Mouse (Mus musculus) left cerebral cortex, adult 9 months (tissue): ENCODE results near the gene Rack1.
A peak's percentile ranks its signal among the peaks of the same experiment; 100 is the strongest.

Experiments
- DNase-seq, 2 experiments: peaks; one replicate each; pipeline ENCODE4 v3.0.0; 2022; ENCODE audit warnings: low spot score in 2 of 2

The Rack1 gene

DNA sequence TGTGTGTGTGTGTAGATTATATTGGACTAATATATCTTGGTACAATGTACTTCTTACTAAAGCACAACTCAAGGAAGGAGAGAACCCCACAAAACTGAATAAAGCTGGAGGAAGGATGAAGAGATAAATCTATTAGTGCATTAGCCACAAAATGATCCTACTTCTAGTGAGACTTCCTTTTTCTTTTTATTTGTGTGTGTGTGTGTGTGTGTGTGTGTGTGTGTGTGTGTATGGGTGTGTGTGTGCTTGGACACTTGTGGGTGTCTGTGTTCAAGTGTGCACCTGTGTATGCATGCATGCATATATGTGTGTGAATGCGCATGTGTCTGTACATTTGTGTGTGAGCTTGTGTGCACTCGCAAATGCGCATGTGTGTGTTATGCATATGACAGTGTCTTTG lies 6.9 kb upstream of the Rack1 start:
- DNase-seq = no peak

DNA sequence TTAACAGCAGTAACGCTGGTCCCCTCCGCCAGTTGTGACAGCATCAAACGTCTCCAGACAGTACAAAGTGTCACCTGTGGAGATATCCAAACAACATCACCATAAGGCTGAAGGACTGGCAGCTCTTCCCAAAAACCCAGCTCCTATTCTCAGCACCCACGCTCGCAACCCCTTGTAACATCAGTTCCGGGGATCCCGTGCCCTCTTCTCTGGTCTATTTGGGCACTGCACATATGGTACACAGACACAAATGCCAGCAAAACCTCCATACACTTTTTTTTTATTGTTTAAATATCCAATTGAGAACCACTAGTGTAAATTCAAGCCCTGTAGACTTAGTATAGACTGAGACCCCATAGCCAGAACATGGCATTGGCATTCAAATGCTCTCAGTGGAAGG lies 4.9 kb upstream of the Rack1 start:
- DNase-seq = no peak

DNA sequence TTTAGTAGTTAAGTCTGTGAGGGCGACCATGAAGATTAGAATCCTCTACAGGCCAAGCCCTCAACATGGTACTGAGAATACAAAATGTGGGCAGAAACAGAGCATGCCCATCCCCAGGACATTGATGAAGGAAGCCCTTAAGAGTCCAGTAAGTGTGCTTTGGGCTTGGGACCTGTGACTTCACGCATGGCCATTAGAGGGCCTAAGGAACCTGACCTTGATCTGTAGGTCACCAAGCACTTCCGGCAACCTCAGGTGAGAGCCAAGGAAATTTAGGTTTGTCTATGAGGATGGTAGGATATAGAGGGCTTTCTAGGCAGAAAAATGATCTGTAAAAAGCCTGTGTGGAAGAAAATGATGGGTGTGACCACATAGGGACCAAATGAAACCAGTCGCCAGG lies 3.8 kb upstream of the Rack1 start:
- no peak for DNase-seq

DNA sequence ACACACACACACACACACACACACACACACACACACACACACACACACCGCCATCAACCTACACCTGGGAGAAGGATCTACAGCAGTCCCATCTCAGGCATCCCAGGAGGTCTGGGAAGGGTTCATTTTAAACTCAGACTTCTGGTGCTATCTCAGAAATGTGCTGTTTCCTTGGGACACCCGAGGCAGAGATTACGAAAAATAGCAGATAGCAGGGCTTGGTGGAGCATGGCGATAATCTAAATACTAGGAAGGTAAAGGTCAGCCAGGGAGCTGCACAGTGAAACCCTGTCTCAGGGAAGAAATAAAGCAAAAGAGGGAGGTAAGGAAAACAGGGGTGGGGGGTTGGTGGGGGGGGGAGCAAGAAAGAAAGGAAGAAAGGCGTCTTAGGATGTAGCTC lies 2.8 kb upstream of the Rack1 start:
- DNase-seq = no peak

DNA sequence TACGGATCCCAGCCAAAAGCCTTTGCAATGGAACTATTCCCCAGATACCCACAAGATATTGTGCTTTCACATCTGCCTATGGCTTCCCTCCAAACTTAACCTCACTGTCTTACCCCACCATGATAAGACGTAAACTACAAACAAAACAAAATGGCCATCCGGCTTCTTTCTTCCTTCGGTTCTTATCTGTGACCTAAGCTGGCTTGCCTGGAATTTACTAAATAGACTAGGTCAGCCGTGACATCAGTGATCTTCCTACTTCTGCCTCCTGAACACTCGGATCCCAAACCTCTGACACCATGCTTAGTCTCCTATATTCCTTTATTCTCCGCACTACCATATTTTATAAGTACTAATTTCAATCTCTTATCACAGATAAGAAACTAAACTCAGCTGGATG lies 1.8 kb upstream of the Rack1 start:
- DNase-seq = no peak

DNA sequence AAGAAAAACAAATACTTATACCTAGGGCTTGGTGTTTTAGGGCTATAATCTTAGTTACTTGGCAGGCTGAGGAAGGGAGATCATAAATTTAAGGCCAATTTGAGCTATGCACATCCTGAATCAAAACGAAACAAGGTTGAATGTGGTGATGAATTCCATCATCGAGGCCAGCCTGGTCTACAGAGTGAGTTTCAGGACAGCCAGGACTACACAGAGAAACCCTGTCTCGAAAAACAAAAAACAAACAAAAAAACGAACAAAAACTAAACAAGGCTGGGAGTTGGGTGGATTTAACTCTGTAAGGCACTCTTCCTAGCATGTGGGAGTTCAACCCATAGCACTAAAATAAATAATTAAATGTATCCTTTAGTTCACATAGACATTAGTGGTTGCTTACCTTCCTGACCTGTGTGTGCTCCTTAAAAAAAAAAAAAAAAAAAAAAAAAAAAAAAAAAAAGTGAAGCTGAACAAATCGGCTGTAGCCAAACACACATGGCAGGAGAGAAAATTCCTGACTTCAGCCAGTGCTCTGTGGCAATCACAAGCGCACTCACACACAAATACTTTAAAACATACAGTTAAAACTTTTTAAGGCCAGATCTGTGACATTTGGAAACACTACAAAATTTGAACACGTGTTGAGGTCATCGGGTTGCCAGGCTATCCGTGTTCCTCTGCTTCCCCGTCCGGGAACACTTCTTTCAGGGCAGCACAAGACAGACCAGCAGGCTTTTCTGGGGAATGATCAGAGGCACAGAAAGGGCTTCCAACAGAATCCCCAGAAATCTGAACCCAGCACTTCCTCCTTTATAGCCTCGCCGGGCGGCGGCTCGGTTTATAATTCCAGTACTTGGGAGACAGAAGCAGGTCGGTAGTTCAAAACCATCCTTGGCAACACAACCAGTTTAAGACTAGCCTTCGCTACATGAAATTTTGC lies 880 bp upstream of the Rack1 start:
- no peak for DNase-seq

DNA sequence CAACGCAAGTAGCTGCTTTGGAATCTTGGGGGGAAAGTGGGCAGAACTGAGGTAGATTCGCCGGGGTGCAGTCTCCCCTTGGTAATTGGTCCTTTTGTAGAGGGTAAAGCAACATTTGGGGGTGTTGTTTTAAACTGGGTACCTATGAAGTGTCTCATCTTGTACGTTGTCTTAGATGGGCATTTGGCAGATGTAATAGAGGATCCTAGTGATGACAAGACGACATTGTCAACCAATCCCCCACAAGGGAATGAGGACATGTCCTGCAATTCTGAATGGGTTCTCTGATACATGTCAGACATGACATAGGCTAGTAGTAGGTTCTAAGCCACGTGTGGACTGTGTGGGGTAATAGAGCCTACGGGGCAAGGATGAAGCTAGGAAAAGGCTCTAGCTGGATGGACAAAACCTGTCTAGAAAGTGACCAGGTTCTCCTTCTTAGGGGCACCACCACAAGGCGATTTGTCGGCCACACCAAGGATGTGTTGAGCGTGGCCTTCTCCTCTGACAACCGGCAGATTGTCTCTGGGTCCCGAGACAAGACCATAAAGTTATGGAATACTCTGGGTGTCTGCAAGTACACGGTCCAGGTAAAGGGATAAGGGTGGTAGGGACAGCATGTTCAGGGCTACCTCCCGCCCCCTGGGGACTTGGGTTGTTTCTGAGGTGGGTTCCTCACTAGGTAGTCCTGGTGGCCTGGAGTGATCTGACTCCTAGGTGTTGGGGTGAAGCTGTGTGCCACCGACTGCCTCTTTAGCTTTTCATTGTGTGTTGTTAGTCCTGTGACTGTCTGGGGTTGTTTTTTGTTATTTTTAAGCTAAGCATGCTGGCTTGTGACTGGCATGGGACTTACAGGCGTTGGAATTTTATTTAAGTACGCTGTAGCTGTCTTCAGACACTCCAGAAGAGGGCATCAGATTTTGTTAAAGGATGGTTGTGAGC lies 2.0 kb downstream of the Rack1 start:
- DNase-seq = no peak

DNA sequence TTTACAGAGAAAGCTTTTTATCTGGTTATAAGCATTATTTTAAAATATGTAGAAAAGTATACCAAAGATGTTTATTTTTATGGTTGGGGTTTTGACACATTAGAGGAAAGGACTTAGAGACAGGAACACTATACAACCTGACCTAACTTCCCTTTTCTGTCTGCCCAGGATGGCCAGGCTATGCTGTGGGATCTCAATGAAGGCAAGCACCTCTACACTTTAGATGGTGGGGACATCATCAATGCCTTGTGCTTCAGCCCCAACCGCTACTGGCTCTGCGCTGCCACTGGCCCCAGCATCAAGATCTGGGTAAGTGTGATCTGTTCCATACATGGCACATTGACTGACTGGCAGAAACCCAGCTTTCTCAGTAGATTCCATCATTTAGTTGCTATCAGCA lies 3.9 kb downstream of the Rack1 start:
- DNase-seq = no peak

DNA sequence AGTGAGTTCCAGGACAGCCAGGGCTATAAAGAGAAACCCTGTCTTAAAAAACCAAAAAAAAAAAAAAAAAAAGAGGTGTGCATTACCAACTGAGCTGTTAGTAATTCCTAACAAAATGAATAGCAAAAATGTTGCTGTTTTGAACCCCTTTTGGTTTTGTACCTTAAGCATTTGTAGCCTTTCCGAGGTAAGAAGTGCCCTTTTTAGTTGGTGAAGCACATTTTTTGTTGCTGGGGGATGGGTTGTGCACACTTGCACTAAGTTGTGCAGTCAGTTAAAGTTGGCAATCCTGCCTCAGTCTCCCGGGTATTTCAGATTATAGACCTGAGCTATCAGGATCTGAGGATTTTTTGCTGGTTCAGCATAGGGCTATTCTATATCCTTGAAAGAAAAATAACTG lies 4.8 kb downstream of the Rack1 start:
- no peak for DNase-seq

DNA sequence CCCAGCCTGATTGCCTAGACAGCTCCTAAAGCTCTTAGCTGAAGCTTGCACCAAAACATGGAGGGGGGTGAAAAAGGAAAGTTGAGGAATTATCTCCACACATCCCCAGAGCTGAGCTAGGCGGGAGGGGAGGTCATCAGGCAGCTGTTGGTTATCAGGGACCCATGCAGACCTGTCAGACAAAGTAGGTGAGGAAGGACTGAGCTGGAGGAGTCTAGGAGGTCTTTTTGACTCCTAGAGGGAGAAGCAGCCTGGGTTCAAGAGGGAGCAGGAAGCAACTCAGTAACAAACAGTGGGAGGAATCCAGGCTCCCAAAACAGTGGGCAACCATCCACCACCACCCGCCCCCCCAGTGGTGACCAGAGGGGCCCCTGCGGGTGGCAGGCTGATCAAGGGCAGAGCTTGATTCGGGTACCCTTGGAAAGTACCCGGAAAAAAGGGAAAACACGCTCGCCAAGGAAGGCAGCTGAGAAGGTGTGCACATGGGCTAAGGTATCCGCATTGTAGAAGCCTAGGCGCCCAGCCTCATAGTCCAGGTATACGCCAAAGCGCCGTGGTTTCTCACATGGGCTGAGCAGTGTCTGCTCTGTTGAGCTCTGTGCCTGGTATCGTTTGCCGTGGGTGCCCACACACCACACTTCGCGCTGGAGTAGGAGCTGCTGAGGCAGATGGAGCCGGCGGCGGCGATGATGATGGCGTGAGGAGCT lies 6.9 kb downstream of the Rack1 start:
- DNase-seq = peak in 1 of 2 experiments; percentile 48

DNA sequence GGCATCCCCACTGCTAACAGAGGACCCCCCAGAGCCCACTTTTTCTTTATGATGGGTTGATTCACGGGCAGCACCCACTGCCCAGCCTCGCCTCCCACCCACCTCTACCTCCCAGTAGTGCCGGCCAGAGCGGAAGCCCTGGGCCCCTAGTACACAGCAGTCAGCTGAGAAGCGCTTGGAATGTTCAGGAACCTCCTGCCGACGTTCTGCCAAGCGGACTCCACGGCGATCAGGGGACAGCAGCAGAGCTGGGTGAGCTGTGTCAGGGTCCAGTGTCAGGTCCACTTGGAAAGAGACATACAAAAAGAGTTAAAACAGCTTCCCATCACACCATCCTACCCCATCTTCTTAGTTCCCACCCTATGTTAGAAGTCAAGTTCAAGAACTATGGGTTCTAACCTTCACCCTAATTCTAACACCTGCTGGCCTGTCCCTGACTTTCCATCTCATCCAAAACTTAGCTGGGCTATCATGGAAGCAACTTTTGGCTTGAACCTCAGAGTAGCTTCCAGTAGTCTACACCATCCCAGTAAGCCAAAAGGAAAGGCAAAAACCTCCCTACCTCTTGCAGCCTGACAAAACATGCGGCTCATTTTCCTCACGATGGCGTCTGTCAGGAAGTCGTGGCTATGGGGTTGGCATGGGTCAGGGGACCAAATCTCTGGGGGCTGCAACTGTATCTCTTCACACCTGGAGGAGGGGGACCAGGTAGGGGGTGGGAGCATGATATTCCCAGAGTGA lies 7.6 kb downstream of the Rack1 start:
- DNase-seq = no peak

DNA sequence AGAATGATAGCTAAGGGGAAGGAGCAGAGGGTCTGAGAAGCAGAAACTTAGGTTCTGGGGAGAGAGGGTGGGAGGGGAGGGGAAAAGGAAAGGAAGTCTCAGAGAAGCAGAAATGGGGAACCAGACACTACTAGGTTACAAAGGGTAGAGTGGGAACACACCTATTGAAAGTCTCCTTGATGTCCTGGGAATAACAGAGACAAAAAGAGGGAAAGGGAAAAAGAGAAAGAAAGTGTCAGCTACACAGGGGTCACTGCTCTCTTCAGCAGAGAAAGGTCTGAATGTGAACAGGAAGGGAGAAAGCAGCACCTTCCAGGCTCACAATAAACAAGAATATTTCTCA lies 8.1 kb downstream of the Rack1 start:
- DNase-seq = no peak

DNA sequence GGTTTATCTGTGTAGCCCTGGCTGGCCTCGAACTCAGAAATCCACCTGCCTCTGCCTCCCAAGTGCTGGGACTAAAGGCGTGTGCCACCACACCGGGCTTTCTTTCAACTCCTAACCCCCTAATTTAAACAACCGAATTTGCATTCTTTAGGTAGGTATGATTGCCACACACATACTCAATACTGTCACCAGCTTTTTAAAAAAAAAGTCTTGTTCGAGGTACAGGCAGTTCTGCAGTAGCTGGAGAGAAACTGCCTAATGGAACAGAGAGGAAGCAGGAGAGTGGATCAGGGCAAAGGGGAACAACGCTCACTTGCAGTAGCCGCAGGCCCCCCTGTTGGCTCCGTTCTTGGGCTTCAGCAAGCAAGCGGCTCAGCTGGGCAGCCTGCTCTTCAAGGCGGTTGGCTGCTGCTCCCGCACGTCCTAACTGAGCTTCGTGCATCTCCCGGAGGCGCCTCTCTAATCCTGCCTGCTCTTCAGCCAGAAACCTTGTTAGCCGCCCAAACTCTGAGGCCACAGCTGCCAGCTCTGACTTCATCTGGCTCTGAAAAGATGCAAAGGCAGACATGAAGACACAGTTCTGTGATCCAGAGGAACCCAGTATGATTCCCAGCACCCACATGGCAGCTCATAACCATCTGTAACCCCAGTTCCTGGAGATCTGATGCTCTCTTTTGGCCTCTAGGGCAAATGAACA lies 8.8 kb downstream of the Rack1 start:
- DNase-seq = no peak

DNA sequence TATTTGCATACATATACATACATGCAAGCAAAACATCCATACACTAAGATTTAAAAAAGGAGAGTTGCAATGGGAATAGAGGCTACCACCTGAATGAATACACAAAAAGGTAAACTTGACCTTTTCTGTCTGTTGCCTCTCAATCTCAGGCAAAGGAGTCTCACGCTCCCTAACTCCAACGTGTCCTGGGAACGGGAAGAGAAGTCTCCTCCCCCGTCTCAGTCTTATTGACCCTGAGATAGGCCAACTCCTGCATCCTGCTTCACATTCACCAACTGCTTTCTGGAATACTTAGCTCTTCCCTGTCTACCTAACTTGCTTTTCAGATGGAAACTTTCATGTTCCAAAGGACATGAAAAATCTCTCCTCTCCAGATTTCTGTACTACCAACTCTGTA lies 9.3 kb downstream of the Rack1 start:
- no peak for DNase-seq

DNA sequence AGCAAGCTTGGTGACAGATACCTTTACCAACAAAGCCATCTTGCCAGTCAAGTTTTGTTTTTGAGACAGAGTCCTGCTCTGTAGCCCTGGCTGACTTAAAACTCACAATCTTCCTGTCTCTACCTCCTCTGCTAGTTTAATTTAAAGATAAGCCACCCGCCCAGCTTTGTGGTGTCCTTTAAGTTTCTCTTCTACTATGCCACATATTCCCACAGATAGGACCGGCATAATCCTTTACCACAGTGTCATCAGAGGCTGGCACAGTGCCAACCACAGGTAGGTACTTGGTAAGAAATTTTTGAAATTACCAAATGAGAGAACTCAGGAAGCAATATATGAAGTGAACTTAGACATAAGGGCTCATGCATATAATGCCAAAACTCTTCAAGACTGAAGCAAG lies 10.0 kb downstream of the Rack1 start:
- no peak for DNase-seq

DNA sequence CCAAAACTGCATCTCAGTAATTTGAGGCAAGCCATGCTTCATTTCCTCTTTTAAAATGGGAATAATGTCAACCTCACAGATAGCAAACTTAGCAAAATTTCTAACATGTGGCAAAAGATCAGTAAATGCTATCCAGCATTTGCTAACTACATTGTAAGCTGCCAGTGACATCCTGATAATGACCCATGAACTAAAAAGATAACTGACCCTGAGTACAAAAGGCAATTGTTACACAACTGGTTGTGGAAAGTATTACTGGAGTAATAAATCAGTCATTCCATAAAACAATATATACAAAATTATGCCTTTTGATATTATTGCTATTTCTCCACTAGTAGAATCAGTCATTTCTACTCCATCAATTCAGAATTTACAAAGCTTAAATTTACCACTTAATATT lies 13.7 kb downstream of the Rack1 start:
- DNase-seq = no peak

DNA sequence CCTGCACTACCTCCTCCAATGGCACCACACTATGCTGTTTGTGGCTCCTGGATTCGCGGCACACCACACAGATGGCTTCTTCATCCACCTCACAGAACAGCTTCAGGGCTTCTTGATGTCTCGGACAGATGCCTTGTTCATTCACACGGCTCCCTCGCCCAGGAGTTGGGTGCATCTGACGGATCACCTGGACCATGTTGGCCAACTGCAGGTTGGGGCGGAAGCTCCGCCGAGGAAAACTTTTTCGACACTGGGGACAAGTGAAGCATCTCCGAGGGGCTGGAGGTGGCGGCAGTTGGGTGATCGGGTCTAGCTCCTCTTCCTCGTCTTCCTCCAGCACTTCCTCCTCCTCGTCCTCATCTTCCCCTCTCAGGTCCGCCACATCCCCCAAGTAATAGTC lies 15.7 kb downstream of the Rack1 start:
- DNase-seq = no peak

DNA sequence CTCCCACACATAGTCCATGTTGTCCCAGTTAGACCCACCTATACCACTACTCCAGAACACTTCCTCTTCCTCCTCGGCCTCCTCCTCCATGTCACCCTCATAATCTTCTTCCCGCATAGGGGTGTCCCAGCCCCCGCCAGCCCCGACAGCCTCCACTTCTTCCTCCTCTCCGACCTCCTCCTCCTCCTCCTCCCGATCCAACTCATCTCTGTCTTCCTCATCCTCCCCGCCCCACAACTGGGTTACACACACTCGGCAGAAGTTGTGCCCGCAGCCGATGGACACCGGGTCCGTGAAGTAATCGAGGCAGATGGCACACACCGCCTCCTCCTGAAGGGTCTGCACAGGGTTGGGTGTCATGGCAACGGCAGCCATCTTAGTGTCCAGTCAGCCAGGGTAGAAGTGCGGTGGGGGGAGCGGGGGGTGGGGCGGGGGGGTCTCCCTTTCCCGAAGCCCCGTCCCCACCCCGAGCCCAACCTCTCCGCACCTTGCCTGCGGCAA lies 16.2 kb downstream of the Rack1 start:
- peak; percentile 48 to 55 for DNase-seq

DNA sequence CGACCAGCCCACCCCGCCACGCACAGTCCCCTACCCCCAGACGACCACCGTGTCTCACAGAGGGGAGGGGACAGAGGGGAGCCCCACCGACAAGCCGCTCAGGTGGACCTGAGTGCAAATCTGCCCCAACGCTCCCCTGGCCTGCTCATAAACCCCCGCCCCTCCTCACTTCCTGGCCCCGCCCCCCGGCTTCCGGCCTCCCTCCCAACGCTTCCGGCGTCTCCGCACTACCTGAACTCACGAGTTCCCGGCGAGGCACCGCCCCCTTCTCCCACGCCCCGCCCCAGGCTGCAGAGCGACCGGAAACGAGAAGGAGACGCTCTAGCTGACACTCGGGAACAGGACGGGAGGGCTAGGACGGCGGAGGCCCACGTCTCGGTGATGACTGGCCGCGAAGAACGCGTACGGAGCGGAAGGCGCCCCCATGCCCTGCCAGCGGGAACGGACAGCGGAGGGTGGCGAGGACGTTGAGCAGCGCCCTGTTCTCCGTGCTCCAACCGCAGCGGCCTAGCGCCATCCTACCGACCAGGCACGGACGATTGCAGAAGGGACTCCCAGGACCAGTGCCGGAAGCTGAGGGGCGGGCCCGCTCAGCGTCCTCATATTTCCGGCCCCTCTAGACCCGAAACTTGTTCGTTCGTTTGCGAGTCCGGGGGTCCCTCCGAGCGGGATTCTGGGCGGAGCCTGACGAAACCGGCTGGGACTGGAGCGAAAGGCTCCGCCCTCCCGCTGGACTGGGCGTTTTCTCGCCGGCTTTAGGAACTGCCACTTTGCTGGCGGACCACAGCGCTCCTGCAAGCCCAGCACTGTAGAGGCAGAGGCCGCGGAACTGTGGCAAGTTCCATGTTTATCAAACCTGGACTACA lies 16.9 kb downstream of the Rack1 start, which contains the start of gene Trim41:
Trim41 (minus strand) TSS at position 554 of the 866 bp plus-strand sequence.
- peak; percentile 95 to 98 for DNase-seq

DNA sequence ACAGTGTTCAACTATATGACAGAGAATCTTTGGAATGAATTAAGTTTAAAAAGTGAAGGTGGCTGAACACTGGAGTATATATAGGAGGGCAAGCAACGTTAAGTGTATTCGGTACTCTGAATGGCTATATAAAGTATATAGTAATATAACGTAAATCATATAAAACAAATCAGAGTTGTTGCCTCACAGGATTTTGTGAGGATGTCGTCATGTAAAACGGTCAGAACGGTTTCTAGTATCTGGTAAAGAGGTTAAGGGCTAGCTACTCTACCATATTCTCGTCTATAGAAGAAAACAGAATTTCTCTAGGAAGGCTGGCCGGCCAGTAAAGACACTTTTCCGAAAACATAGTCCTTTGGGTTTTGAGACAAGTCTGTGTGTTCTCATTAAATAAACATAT lies 17.7 kb downstream of the Rack1 start:
- DNase-seq = no peak
